Comparison of ENCODE assay signal across 8 mouse cellular contexts in the genomic region with DNA sequence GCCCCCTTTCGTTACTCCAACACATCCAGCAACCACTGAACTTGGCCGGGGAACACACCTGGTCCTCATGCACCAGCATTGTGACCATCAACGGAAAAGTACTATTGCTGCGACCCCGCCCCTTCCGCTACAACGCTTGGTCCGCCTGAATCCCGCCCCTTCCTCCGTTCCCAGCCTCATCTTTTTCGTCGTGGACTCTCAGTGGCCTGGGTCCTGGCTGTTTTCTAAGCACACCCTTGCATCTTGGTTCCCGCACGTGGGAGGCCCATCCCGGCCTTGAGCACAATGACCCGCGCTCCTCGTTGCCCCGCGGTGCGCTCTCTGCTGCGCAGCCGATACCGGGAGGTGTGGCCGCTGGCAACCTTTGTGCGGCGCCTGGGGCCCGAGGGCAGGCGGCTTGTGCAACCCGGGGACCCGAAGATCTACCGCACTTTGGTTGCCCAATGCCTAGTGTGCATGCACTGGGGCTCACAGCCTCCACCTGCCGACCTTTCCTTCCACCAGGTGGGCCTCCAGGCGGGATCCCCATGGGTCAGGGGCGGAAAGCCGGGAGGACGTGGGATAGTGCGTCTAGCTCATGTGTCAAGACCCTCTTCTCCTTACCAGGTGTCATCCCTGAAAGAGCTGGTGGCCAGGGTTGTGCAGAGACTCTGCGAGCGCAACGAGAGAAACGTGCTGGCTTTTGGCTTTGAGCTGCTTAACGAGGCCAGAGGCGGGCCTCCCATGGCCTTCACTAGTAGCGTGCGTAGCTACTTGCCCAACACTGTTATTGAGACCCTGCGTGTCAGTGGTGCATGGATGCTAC. TPM values are rescaled to one million over a fixed set of nuclear protein-coding genes. Genes with fewer than 3 reads are reported as not detected.
DNase-seq lines count a peak whose midpoint lies in the region; ATAC-seq and TF ChIP-seq lines count a peak whose summit lies in the region.

A gene (plus strand): TSS at position 167 of the 805 bp plus-strand sequence.

- peak within 1 kb of the TSS; percentile 65 for H3K4me2 ChIP-seq in hindbrain, embryonic 11.5 days (replicated peaks; ENCODE audit: low read depth, low read length)

- H3K27me3 ChIP-seq in forebrain, embryonic 10.5 days (ENCODE audit: poor library complexity, severe bottlenecking): peaks cover 10% of the 10 kb centered on the region
- no peaks in the 10 kb centered on the region for H3K27me3 ChIP-seq in hindbrain, embryonic 11.5 days (ENCODE audit: control insufficient read depth, insufficient read depth, low read length)

- H3K4me3 ChIP-seq in ES-E14 (ENCODE audit: insufficient read depth in 1 of 2, low read depth in 1 of 2, low read length in 2 of 2, poor library complexity in 1 of 2, severe bottlenecking in 1 of 2): peak within 1 kb of the TSS; percentile 64 to 81
- H3K4me3 ChIP-seq in forebrain, embryonic 10.5 days: peak within 1 kb of the TSS; percentile 76
- H3K4me3 ChIP-seq in hindbrain, embryonic 11.5 days (ENCODE audit: low read depth, low read length): peak within 1 kb of the TSS; percentile 38

- no peaks in the 10 kb centered on the region for H3K9me3 ChIP-seq in ES-E14 (ENCODE audit: control insufficient read depth, insufficient read depth, low read depth, low read length)
- no peaks in the 10 kb centered on the region for H3K9me3 ChIP-seq in forebrain, embryonic 10.5 days
- H3K9me3 ChIP-seq in hindbrain, embryonic 11.5 days (ENCODE audit: control insufficient read depth, low read length): no peaks in the 10 kb centered on the region

- peak; percentile 88 for ATAC-seq in hindbrain, embryonic 11.5 days (ENCODE audit: low FRiP score)

- no peak within 1 kb of the TSS for H3K27ac ChIP-seq in ES-E14 (ENCODE audit: insufficient read depth, low read depth, low read length, poor library complexity, severe bottlenecking)
- peak within 1 kb of the TSS; percentile 88 for H3K27ac ChIP-seq in forebrain, embryonic 10.5 days
- H3K27ac ChIP-seq in hindbrain, embryonic 11.5 days (ENCODE audit: low read depth, low read length): no peak within 1 kb of the TSS

- TF ChIP-seq POLR2A in brain, embryonic 14.5 days (IDR thresholded peaks at IDR 0.05; ENCODE audit: borderline replicate concordance, extremely low read depth, insufficient read depth, insufficient read length, poor library complexity, severe bottlenecking): 0 out of 2 replicates have a peak, but pooled peaks have one; percentile 15

- H3K36me3 ChIP-seq in ES-E14 (ENCODE audit: control insufficient read depth, insufficient read depth, low read length, poor library complexity, severe bottlenecking): peaks cover 2% of the 10 kb centered on the region; the same call in 1 of the 2 replicates
- peaks cover 23% of the 10 kb centered on the region for H3K36me3 ChIP-seq in forebrain, embryonic 10.5 days (replicated peaks)
- H3K36me3 ChIP-seq in hindbrain, embryonic 11.5 days (ENCODE audit: control insufficient read depth, insufficient read depth, low read length): no peaks in the 10 kb centered on the region

- peak within 1 kb of the TSS; percentile 79 for H3K9ac ChIP-seq in ES-E14 (ENCODE audit: insufficient read depth, low read depth, low read length, poor library complexity, severe bottlenecking)
- H3K9ac ChIP-seq in hindbrain, embryonic 11.5 days (ENCODE audit: low read depth, low read length): peak within 1 kb of the TSS; percentile 65

- H3K4me1 ChIP-seq in ES-E14 (ENCODE audit: control insufficient read depth in 2 of 2, insufficient read depth in 2 of 2, low read length in 2 of 2, poor library complexity in 1 of 2): peaks cover 0 to 10% of the 10 kb centered on the region in 2 experiments; a peak in 1 of 4 replicates
- peaks cover 26% of the 10 kb centered on the region for H3K4me1 ChIP-seq in forebrain, embryonic 10.5 days
- no peaks in the 10 kb centered on the region for H3K4me1 ChIP-seq in hindbrain, embryonic 11.5 days (replicated peaks; ENCODE audit: control insufficient read depth, insufficient read depth, low read length)

- TF ChIP-seq CTCF in brain, embryonic 14.5 days (IDR thresholded peaks at IDR 0.05; ENCODE audit: borderline replicate concordance, extremely low read depth, insufficient read depth, insufficient read length): peak; percentile 41; the same call in 1 of the 2 replicates

- in situ Hi-C loops in ES-E14 (cut with MboI; ENCODE audit: low sequenced_read_pairs in 2 of 2, unreplicated experiment in 2 of 2): no loop called here

- peak; percentile 94 for DNase-seq in ES-E14 (ENCODE audit: low read depth, low spot score)
- peak; percentile 83 for DNase-seq in brain, embryonic 14.5 days (ENCODE audit: low read depth)
- peak; percentile 67 for DNase-seq in forebrain, embryonic 10.5 days (ENCODE audit: extremely low spot score, low spot score)
- peak; percentile 78 for DNase-seq in hindbrain, embryonic 11.5 days (ENCODE audit: low spot score)
- peak; percentile 17 to 39 for DNase-seq in layer of hippocampus, postnatal 25 days (ENCODE audit: extremely low spot score in 1 of 2, low spot score in 1 of 2)
- peak; percentile 63 to 65 for DNase-seq in lung, postnatal 4 days
- DNase-seq in right cerebral cortex, adult 2 months (ENCODE audit: low spot score in 2 of 2): peak; percentile 42 to 44
- DNase-seq in yolk sac, embryonic 10.5 days (ENCODE audit: low spot score): peak; percentile 68

- 10% methylated on average over 47 of the region's 47 CpGs for WGBS in forebrain, embryonic 10.5 days
- 9% methylated on average over 45 of the region's 47 CpGs for WGBS in hindbrain, embryonic 11.5 days

TF ChIP-seq in ES-E14, 5 proteins besides CTCF, POLR2A, EP300 and RAD21:
- TF ChIP-seq CHD2 (IDR thresholded peaks at IDR 0.05; ENCODE audit: low read depth, low read length) (no peak), ZNF384 (IDR thresholded peaks at IDR 0.05; ENCODE audit: low read depth, low read length) (no peak), MAFK (IDR thresholded peaks at IDR 0.05; ENCODE audit: insufficient read depth, low read depth, low read length) (no peak), ZC3H11A (IDR thresholded peaks at IDR 0.05; ENCODE audit: borderline replicate concordance, low read depth, low read length) (no peak), HCFC1 (IDR thresholded peaks at IDR 0.05; ENCODE audit: borderline replicate concordance, insufficient read depth, low read length) (no peak)

RNA-seq across cellular contexts. Expression of the gene that starts here (rescaled TPM):
- total RNA-seq in ES-E14 (2012; rRNA removed): 11.7 and 21.0 TPM in 2 replicates
- polyA plus RNA-seq in brain, embryonic 14.5 days (2012; rRNA removed): 17.2 and 21.5 TPM in 2 replicates
- polyA plus RNA-seq in forebrain, embryonic 10.5 days (2016; fragmentation: Nextera tagmentation; extraction: Ambion mirVana): 7.5 and 7.6 TPM in 2 replicates
- polyA plus RNA-seq in hindbrain, embryonic 11.5 days (2014; fragmentation: Nextera tagmentation; extraction: Ambion mirVana): 3.3 and 5.3 TPM in 2 replicates
- 1 to 10 TPM; 2.6 to 2.9 TPM for total RNA-seq in layer of hippocampus, postnatal 25 days (2021)

Comparison
In these comparisons a context has a peak if more than half of its experiments do, and no peak if none do; other contexts are left out.
1. DNase-seq: peak in every context shown above with its lines; median percentile 94 in ES-E14; 83 in brain, embryonic 14.5 days; 78 in hindbrain, embryonic 11.5 days; 68 in yolk sac, embryonic 10.5 days; 67 in forebrain, embryonic 10.5 days; 64 in lung, postnatal 4 days; 43 in right cerebral cortex, adult 2 months; 28 in layer of hippocampus, postnatal 25 days.